Mouse (Mus musculus) embryonic fibroblast, embryonic 13.5 days (primary cell): ENCODE results near the gene Adal.

Source experiments
- CTCF ChIP-seq: IDR thresholded peaks from 2 replicates; pipeline ENCODE4 v1.5.1; 2011; ENCODE audit warnings: mild to moderate bottlenecking, control low read depth, low read length, moderate library complexity, borderline replicate concordance; ENCODE audit not compliant: insufficient read depth
- POLR2A ChIP-seq: IDR thresholded peaks from 2 replicates; pipeline ENCODE4 v1.6.1; 2011; ENCODE audit warnings: low read depth, mild to moderate bottlenecking, control low read depth, low read length, moderate library complexity

DNA sequence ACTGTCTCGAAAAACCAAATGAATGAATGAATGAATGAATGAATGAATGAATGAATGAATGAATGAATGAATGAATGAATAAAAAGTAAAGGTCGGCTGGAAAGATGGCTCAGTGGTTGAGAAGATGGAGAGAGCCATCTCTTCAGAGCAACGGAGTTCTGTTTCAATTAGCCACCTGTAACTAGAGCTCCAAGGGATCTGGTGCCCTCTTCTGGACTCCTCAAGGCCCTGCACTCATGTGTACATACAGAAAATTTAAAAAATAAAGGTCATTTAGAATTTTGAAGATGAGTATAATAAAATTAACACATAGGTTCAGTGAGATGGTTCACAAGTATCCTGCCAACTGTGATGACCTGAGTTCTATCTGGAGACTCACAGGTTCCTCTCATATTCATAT lies 12.9 kb downstream of the Adal start:
- TF ChIP-seq CTCF (no peak), POLR2A (no peak)
